Mouse (Mus musculus): Measurements from ENCODE around the gene Grm4.

DNA sequence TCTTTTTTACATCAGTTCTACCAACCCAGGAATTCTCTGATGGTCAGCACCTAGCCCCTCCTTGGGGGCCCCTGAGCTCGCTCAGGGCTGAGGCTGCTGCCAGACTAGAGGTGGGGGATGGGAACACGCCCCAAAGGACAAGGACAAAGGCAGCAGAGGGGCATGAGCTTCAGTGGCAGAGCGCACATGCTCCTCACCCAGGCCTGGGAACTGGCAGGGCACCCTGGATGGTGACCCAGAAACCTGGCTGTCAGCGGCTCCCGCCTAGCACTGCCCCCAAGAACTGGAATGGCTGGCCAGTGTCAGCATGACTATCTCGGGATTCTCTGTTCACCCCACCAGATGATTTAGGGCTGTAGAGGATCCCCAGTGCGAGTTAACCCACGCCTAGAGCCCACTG is 28.0 kb upstream of the Grm4 start:
- no peak for TF ChIP-seq CTCF (IDR thresholded peaks at IDR 0.05; ENCODE audit: extremely low read depth, insufficient read depth, low read length)
- TF ChIP-seq POLR2A (IDR thresholded peaks at IDR 0.05; ENCODE audit: extremely low read depth, insufficient read depth, low read length) = no peak
